Mouse (Mus musculus) kidney, postnatal 0 days (tissue): ENCODE results near the gene S1pr3. TPM values are rescaled to one million over a fixed set of nuclear protein-coding genes. Genes with fewer than 3 reads are reported as not detected.

Experiments used
- ATAC-seq: fragments of 200-750 bp; cut with Nextera tagmentation; replicated peaks from 2 replicates; pipeline ENCODE4 v1.8.0; 2017; ENCODE audit warnings: low read depth, moderate number of reproducible peaks, moderate TSS enrichment, moderate library complexity; ENCODE audit not compliant: low FRiP score
- DNase-seq: peaks from one replicate; pipeline ENCODE4 v3.0.0-alpha.2; 2016; ENCODE audit warnings: low spot score
- H3K27ac ChIP-seq: fragments of 300-500 bp; sonication (generic); 2 replicates; pipeline ENCODE4 v1.5.1; 2014; ENCODE audit warnings: mild to moderate bottlenecking
- H3K27me3 ChIP-seq: fragments of 300-500 bp; sonication (generic); 2 replicates; pipeline ENCODE4 v1.6.1; 2014; ENCODE audit warnings: low read length, mixed read lengths; ENCODE audit not compliant: insufficient read depth
- H3K36me3 ChIP-seq: fragments of 300-500 bp; sonication (generic); 2 replicates; pipeline ENCODE4 v1.6.1; 2014; ENCODE audit warnings: low read length, mixed read lengths; ENCODE audit not compliant: insufficient read depth
- H3K4me1 ChIP-seq: fragments of 300-500 bp; sonication (generic); replicated peaks from 2 replicates; pipeline ENCODE4 v1.6.1; 2014; ENCODE audit warnings: antibody characterized with exemption, low read length, mixed read lengths; ENCODE audit not compliant: insufficient read depth
- H3K4me2 ChIP-seq: fragments of 300-500 bp; sonication (generic); 2 replicates; pipeline ENCODE4 v1.6.1; 2014; ENCODE audit warnings: mild to moderate bottlenecking, low read length, moderate library complexity, mixed read lengths
- H3K4me3 ChIP-seq: fragments of 300-500 bp; sonication (generic); replicated peaks from 2 replicates; pipeline ENCODE4 v1.5.1; 2014; ENCODE audit warnings: low read depth, low read length
- H3K9ac ChIP-seq: fragments of 300-500 bp; sonication (generic); 2 replicates; pipeline ENCODE4 v1.6.1; 2014; ENCODE audit warnings: low read depth, low read length
- H3K9me3 ChIP-seq: fragments of 300-500 bp; sonication (generic); replicated peaks from 2 replicates; pipeline ENCODE4 v1.6.1; 2016; ENCODE audit warnings: low read length, inconsistent platforms, mixed read lengths
- CTCF ChIP-seq: IDR thresholded peaks from 2 replicates; pipeline ENCODE4 v1.5.1; 2016; ENCODE audit warnings: antibody characterized with exemption, low read depth, mild to moderate bottlenecking, moderate library complexity
- WGBS: fragments of 180-500 bp; shearing (Covaris S2); extraction: QIAGEN DNeasy Blood & Tissue Kit; methylation state at CpG from one replicate; pipeline ENCODE4 v1.1.7; 2014; 5-methylcytosine and 5-hydroxymethylcytosine counted together
- polyA plus RNA-seq: library from polyadenylated mRNA; unstranded; fragments of >200 nt; fragmentation: Nextera tagmentation; extraction: Ambion mirVana; gene quantifications from 2 replicates; pipeline ENCODE4 v1.2.1, GENCODE M21; 2015

S1pr3 gene
- polyA plus RNA-seq, 1 experiment from 2014 or later: 36.7 TPM

GRCm38 (mm10) chr13:51400186-51400719 lies 8.2 kb upstream of the S1pr3 start:
- DNase-seq: no peak
- Histone ChIP-seq H3K9me3 (no peaks in the 10 kb centered on the region), H3K36me3 (no peaks in the 10 kb centered on the region), H3K4me1 (no peaks in the 10 kb centered on the region), H3K4me3 (peak overlapping the region; percentile 25), H3K4me2 (peak overlapping the region; percentile 73), H3K27me3 (no peaks in the 10 kb centered on the region), H3K9ac (peak overlapping the region; percentile 10; the same call in 1 of the 2 replicates), H3K27ac (peak overlapping the region; percentile 57; the same call in 1 of the 2 replicates)
- TF ChIP-seq CTCF: peak; percentile 29; the same call in 1 of the 2 replicates
- WGBS: 16% methylated on average over 14 of the region's 14 CpGs
- ATAC-seq: peak; percentile 87

- H3K27ac ChIP-seq: peak overlapping the region; percentile 57
- ATAC-seq: peak; percentile 78
- WGBS: 4% methylated on average over 20 of the region's 20 CpGs
- no peaks in the 10 kb centered on the region for H3K27me3 ChIP-seq
- peak; percentile 62 for DNase-seq
- TF ChIP-seq CTCF: no peak
- H3K36me3 ChIP-seq: no peaks in the 10 kb centered on the region
- no peaks in the 10 kb centered on the region for H3K9me3 ChIP-seq
- peak overlapping the region; percentile 10; the same call in 1 of the 2 replicates for H3K9ac ChIP-seq
- H3K4me3 ChIP-seq: peak overlapping the region; percentile 25
- H3K4me2 ChIP-seq: peak overlapping the region; percentile 73
- no peaks in the 10 kb centered on the region for H3K4me1 ChIP-seq
These were observed 7.5 kb upstream of the S1pr3 start for GRCm38 (mm10) chr13:51400736-51401501.

GRCm38 (mm10) chr13:51404566-51404965 lies 3.9 kb upstream of the S1pr3 start:
- H3K36me3 ChIP-seq: no peaks in the 10 kb centered on the region
- H3K4me2 ChIP-seq: no peak overlapping the region
- H3K9ac ChIP-seq: no peak overlapping the region
- 86% methylated on average over 4 of the region's 4 CpGs for WGBS
- no peak overlapping the region for H3K27ac ChIP-seq
- no peaks in the 10 kb centered on the region for H3K9me3 ChIP-seq
- ATAC-seq: no peak
- DNase-seq: no peak
- H3K4me3 ChIP-seq: no peak overlapping the region
- H3K4me1 ChIP-seq: no peaks in the 10 kb centered on the region; the same call in 1 of the 2 replicates
- TF ChIP-seq CTCF: no peak
- H3K27me3 ChIP-seq: no peaks in the 10 kb centered on the region

- H3K9ac ChIP-seq: no peak overlapping the region
- no peaks in the 10 kb centered on the region for H3K9me3 ChIP-seq
- H3K4me3 ChIP-seq: no peak overlapping the region
- no peak for TF ChIP-seq CTCF
- DNase-seq: no peak
- 89% methylated on average over 13 of the region's 13 CpGs for WGBS
- H3K4me1 ChIP-seq: no peaks in the 10 kb centered on the region; the same call in 1 of the 2 replicates
- H3K27me3 ChIP-seq: no peaks in the 10 kb centered on the region
- ATAC-seq: no peak
- no peak overlapping the region for H3K4me2 ChIP-seq
- no peaks in the 10 kb centered on the region for H3K36me3 ChIP-seq
- H3K27ac ChIP-seq: no peak overlapping the region
These were observed 2.6 kb upstream of the S1pr3 start for GRCm38 (mm10) chr13:51405731-51406320.

GRCm38 (mm10) chr13:51407541-51408217 lies 760 bp upstream of the S1pr3 start:
- H3K27me3 ChIP-seq: no peaks in the 10 kb centered on the region
- H3K4me3 ChIP-seq: peak overlapping the region; percentile 49; the same call in 1 of the 2 replicates
- H3K4me2 ChIP-seq: peak overlapping the region; percentile 68
- no peaks in the 10 kb centered on the region; the same call in 1 of the 2 replicates for H3K4me1 ChIP-seq
- ATAC-seq: no peak
- H3K36me3 ChIP-seq: no peaks in the 10 kb centered on the region
- no peaks in the 10 kb centered on the region for H3K9me3 ChIP-seq
- no peak overlapping the region for H3K9ac ChIP-seq
- 39% methylated on average over 13 of the region's 13 CpGs for WGBS
- no peak for TF ChIP-seq CTCF
- peak; percentile 59 for DNase-seq
- H3K27ac ChIP-seq: peak overlapping the region; percentile 48; the same call in 1 of the 2 replicates
